Mouse (Mus musculus) frontal cortex, postnatal 14 days (tissue): Measurements from ENCODE around the gene H2afy.

ENCODE experiments used
- DNase-seq, 2 experiments: peaks; one replicate each; pipeline ENCODE4 v3.0.0; 2022; ENCODE audit warnings: low spot score in 2 of 2

The H2afy gene

GRCm38 (mm10) chr13:56112496-56112895 is 23.7 kb downstream of the H2afy start:
- no peak for DNase-seq

- no peak for DNase-seq
These were observed 24.6 kb downstream of the H2afy start for GRCm38 (mm10) chr13:56111601-56112000.

DNA sequence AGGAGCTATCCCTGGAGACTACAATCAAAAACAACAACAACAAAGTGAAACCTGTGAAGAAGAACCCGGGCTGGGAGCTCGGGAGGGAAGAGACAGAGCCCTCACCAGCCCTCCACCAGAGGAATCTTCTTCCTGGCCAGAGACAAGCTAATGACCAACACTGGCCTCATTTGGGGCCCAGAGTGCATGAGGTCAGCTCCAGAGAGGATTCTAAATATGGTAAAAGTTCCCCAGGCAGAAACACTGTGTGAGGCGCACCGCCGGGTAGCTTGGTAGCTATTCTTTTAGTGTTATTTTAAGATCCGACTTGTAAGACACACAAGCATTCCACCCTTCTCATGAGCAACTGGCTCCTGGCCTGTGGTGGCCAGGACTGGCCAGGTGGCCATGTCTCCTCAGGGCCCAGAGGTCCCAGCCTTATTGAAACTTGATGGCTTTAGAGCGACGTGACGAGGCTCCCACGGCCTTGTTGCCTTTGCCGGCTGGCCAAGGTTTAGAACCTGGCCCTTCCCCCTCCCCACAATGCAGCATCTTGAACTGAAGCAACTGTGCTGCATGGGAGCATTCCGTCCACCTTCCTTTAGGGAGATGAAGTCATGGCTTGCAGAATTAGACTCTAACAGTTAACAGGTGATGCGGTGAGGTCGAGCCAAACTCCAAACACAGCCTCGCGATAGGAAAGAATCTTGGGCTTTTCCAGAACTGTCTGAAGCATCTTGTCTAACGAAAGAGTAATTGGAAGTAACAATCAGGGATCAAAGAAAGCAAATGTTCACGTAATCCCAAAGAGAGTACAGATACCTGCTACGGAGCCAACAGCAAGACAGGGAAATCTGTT is 25.2 kb downstream of the H2afy start:
- DNase-seq: no peak

GRCm38 (mm10) chr13:56109703-56110102 is 26.5 kb downstream of the H2afy start:
- DNase-seq: no peak

GRCm38 (mm10) chr13:56108849-56109519 is 27.2 kb downstream of the H2afy start:
- DNase-seq: no peak

GRCm38 (mm10) chr13:56104971-56105391 is 31.2 kb downstream of the H2afy start:
- DNase-seq: no peak

DNA sequence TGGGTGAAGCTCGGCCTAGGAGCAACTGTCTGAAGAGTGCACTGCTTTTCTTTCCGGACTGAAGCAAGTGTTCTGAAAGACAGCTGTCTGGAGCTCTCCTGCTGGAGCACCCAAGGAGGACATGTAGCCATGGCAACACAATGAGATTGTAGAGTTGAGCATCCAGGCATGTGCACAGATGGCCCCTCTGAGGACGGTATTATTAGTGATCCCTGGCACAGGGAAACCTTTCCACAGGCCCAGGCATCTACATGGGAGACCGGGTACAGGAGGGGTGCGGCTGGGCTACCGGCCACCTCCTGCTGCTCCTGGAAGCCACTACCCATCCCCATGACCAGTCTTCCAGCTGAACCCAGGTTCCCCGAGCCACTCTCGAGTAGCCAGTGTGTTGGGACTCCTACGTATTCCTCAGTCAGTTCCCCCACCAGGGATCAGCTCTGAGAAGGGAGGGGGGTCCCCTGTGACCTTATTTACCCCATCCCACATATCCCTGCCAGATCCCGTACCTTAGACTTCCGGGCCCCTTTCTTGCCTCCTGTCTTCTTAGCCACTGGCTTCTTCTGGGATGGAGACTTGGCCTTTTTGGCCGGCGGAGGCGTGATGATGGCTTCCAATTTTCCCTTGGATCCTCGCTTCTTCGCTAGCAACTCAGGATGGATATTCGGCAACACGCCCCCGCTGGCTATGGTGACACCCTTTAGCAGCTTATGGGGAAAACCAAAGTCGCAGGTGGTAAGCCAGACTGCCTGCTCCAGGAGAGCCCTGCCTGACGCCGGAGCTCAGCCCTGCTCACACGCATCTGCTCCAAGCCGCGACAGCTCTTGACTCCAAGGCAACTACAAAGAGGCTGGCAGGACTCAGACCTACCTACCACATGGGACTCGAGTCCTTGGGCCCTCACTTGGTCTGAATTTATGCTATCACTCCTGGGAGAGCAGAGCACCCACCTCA is 32.1 kb downstream of the H2afy start:
- DNase-seq: no peak

DNA sequence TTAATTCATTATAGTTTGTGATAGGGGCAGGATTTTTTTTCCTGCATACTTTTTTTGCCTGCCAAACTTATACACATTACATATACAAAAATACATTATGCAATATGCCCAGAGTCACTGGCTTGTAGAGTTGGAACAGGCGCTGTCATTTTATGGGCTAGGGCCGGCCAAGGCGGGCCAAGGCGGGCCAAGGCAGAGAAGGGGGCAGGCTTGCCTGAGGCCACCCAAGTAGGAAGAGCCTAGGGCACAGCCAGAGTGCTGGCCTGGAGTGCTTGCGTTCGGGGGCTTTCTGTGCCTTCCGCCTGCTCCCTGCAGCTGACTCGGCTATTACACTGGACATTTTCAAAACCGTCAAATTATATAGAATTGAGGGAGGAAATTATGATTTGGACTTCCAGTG is 34.0 kb downstream of the H2afy start:
- DNase-seq: no peak

- no peak for DNase-seq
These were observed 40.5 kb downstream of the H2afy start for GRCm38 (mm10) chr13:56095601-56096195.

DNA sequence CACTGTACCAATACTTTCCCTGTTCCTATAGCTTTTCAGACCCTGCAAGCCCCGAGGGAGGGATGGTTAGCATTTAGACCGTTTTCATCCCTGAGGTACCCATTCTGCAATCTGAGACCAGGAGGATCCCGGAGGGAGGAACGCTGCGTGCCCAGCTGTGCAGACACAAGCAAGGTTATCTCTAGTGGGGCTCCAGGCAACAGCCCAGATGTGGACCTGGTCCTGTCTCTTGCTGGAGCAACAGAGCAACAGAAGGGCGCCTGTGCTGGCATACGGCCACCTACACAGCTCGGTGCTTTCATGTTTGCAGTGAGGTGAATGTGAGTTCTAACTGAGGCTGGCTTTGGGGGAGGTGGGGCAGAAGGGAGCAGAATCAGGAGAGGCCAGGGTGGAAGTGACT is 41.6 kb downstream of the H2afy start:
- no peak for DNase-seq

GRCm38 (mm10) chr13:56093680-56094079 is 42.5 kb downstream of the H2afy start:
- no peak for DNase-seq

- DNase-seq: no peak
These were observed 43.6 kb downstream of the H2afy start for GRCm38 (mm10) chr13:56092606-56093005.

DNA sequence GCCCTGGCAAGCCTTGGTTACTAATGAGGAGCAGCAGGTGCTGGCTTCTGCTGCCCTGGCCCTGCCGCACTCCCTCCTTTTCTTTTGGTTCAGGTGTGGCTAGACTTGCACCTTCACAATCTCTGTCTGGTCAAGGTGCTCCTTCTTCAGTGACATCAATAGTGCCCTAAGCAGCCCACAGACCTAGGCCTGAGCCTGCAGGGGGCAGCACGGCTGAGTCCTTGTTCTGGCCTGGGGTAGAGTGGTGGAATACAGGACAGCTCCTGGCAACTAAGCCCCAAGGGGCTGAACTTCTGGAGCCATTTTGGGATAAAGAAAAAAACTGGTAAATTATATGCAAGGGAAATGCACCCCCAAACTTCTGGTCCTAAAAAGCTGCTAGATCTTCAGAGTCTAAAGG is 45.6 kb downstream of the H2afy start:
- no peak for DNase-seq

DNA sequence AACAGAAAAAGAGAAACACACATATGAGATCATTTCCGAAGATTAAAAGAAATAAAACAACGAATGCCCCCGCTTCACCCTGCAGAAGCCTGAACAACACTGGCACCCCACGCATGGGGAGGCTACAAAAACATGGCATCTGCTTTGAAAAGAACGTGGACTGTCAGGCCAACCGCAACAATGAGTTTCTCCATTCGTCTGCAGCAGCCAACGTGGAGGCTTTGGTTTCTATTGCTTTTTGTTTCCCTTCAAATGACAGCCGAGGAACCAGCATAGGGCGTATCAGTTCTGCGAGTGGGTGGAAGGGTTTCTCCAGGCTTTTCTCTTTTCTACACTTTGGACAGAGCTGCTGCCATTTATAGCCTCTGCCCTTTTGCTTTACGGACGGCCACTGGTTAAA is 47.6 kb downstream of the H2afy start:
- DNase-seq: no peak

DNA sequence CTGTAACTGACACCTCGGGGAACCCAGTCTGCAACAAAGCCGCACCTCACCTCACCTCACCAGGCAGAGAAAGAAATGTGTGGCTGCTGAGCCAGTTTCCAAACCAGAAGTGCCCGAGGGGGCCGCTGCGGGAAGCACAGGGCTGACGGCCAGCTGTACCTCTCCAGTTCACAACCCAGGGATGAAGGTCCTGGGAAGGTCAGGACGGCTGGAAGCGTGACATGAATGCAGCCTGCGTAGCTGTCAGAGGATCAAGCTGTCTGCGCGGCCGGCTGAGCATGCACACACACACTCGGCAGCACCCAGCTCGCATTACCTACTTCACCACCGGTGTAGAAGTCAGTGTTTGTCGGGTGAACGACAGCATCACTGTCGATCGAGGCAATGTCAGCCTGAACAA is 48.2 kb downstream of the H2afy start:
- no peak for DNase-seq

- DNase-seq: no peak
These were observed 51.8 kb downstream of the H2afy start for GRCm38 (mm10) chr13:56084146-56084905.

DNA sequence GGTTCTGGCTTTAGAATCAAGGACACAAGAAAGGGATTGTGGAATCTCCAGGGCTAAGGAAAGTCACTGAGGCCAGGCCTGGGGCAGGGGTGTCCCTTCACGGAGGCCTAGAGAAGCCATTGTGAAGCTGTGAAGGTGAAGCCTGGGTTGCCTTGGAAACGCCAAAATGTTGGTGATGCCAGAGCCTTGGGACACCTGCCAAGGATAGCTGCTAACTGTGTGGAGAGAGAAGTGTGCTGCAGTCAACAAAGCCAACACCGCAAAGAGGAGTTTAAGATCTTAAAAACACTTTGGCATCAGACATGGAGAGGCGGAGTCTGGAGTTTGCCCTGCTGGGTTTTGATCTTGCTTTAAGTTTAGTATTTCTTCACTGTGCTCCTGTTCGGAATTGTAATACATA is 54.5 kb downstream of the H2afy start:
- no peak for DNase-seq

DNA sequence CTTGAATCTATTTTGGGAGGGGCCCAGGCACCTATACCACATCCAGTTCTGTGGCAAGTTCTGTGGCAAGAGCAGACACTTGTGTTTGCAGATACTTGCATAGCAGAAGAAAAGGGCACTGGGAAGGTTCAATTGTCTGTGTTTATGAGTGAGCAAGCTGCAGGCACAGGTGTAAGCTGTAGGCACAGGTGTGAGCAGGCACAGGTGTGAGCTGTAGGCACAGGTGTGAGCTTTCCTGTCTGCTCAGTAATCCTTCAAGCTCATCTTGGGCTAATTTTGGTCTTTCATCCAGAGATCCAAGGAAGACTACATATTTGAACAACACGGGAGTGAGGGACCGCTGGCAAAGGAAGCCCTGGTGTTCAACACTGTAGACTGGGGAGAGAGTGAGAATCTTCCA is 56.5 kb downstream of the H2afy start:
- DNase-seq: no peak

GRCm38 (mm10) chr13:56078724-56079262 is 57.4 kb downstream of the H2afy start:
- no peak for DNase-seq

GRCm38 (mm10) chr13:56075930-56076329 is 60.2 kb downstream of the H2afy start:
- DNase-seq: no peak

DNA sequence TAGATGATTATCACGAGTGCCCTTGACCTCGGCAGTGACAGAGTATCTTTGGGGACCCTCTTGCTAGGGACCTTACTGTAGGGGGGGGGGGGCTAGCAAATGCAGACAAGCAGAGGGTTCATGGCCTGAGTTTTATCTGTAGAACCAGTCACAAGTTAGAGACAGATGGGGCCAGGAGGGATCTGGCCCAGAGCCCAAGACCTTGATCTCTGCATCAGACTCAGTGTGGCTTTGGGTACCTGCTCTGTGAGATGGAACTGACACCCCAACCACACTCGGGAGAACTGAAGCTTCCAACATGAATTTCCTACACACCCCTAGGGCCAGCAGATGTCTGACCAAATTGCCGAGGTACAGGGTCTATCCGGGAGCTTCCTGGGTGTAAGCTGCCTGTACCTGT is 63.0 kb downstream of the H2afy start:
- DNase-seq: no peak
